Mouse (Mus musculus): Measurements from ENCODE around the gene Vav3. TPM values are rescaled to one million over a fixed set of nuclear protein-coding genes. Genes with fewer than 3 reads are reported as not detected.

Gene Vav3
- polyA plus RNA-seq, 1 experiment = 4.3 TPM

DNA sequence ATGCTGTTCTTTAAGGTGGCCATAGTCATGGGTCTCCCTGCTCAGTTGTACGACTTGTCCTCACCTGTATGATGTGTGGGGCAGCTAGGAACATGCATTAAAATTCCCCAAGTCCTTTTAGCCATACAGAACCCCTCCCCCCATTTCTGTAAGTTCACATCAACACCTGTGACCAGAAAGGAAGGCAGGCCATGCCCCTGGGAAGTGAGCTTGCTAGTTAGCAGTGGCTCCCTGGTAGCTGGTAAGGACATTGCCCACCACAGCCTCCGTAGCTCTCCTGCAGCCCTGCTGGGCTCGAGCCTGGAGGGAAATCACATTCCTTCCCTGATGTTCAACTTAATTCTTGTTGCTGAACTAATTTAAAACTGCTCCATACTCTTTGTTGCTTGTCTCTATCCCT, 146.3 kb downstream of the Vav3 start:
- no peak for TF ChIP-seq CTCF (IDR thresholded peaks at IDR 0.05; ENCODE audit: control insufficient read depth, insufficient read depth, insufficient replicate concordance, low read depth, low read length)
- TF ChIP-seq POLR2A (IDR thresholded peaks at IDR 0.05; ENCODE audit: control insufficient read depth, low read depth, low read length) = no peak
- H3K27me3 ChIP-seq (ENCODE audit: control insufficient read depth, insufficient read depth, low read length) = no peaks in the 10 kb centered on the region
- H3K4me1 ChIP-seq (ENCODE audit: control insufficient read depth, insufficient read depth, low read length) = no peaks in the 10 kb centered on the region
- H3K27ac ChIP-seq (ENCODE audit: control insufficient read depth, insufficient read depth, low read depth, low read length) = no peak overlapping the region
- no peak overlapping the region for H3K4me3 ChIP-seq (ENCODE audit: control insufficient read depth, low read depth, low read length)
- H3K36me3 ChIP-seq (ENCODE audit: control insufficient read depth, insufficient read depth, low read length) = no peaks in the 10 kb centered on the region

DNA sequence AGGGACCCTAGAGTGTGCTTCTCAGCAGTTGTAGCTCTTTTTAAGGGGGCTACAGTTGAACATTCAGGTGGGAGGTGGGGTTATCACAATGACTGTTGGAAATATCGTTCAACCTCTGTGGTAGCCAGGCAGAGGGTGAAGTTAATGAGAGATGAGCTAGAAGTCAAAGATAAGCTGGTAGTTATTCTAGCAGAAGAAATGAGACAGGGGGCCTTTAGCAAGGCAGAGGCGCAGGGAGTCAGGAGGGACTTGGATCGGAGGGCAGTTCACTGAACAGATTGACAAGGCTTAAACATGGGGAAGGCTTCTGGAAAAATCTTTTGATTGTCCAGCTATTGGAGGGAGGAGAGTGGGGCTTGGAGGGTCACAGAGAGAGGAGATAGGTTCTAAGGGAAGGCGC, 147.4 kb downstream of the Vav3 start:
- Histone ChIP-seq H3K4me1 (ENCODE audit: control insufficient read depth, insufficient read depth, low read length) (no peaks in the 10 kb centered on the region), H3K27me3 (ENCODE audit: control insufficient read depth, insufficient read depth, low read length) (no peaks in the 10 kb centered on the region), H3K36me3 (ENCODE audit: control insufficient read depth, insufficient read depth, low read length) (no peaks in the 10 kb centered on the region), H3K4me3 (ENCODE audit: control insufficient read depth, low read depth, low read length) (no peak overlapping the region), H3K27ac (ENCODE audit: control insufficient read depth, insufficient read depth, low read depth, low read length) (no peak overlapping the region)
- TF ChIP-seq POLR2A (IDR thresholded peaks at IDR 0.05; ENCODE audit: control insufficient read depth, low read depth, low read length) (no peak), CTCF (IDR thresholded peaks at IDR 0.05; ENCODE audit: control insufficient read depth, insufficient read depth, insufficient replicate concordance, low read depth, low read length) (no peak)

DNA sequence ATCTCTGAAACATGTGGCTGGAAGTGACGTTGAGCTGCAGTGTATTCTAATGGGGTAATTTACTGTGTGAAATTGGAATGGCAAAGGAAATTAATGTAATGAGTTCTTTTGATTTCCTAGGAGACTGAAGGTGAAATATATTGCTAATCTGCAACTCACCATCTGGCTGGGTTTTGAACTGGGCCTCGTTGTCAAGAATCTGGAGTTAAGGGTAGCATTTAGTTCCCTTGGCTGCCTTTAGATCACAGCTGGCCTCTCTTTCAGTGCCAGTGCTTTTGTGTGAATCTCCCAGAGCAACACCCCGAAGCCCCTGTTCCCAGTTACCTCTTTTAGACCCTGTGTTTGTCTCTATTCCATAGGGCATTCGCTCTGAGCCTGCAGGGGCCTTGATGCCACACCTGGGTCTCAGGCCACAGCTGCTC, 148.3 kb downstream of the Vav3 start:
- H3K27ac ChIP-seq (ENCODE audit: control insufficient read depth, insufficient read depth, low read depth, low read length) = no peak overlapping the region
- H3K4me1 ChIP-seq (ENCODE audit: control insufficient read depth, insufficient read depth, low read length) = no peaks in the 10 kb centered on the region
- no peak overlapping the region for H3K4me3 ChIP-seq (ENCODE audit: control insufficient read depth, low read depth, low read length)
- TF ChIP-seq CTCF (IDR thresholded peaks at IDR 0.05; ENCODE audit: control insufficient read depth, insufficient read depth, insufficient replicate concordance, low read depth, low read length) (no peak), POLR2A (IDR thresholded peaks at IDR 0.05; ENCODE audit: control insufficient read depth, low read depth, low read length) (no peak)
- H3K36me3 ChIP-seq (ENCODE audit: control insufficient read depth, insufficient read depth, low read length) = no peaks in the 10 kb centered on the region
- H3K27me3 ChIP-seq (ENCODE audit: control insufficient read depth, insufficient read depth, low read length) = no peaks in the 10 kb centered on the region

- Histone ChIP-seq H3K27ac (ENCODE audit: control insufficient read depth, insufficient read depth, low read depth, low read length) (no peak overlapping the region), H3K27me3 (ENCODE audit: control insufficient read depth, insufficient read depth, low read length) (no peaks in the 10 kb centered on the region), H3K4me3 (ENCODE audit: control insufficient read depth, low read depth, low read length) (no peak overlapping the region), H3K36me3 (ENCODE audit: control insufficient read depth, insufficient read depth, low read length) (no peaks in the 10 kb centered on the region), H3K4me1 (ENCODE audit: control insufficient read depth, insufficient read depth, low read length) (no peaks in the 10 kb centered on the region)
- TF ChIP-seq POLR2A (IDR thresholded peaks at IDR 0.05; ENCODE audit: control insufficient read depth, low read depth, low read length) (no peak), CTCF (IDR thresholded peaks at IDR 0.05; ENCODE audit: control insufficient read depth, insufficient read depth, insufficient replicate concordance, low read depth, low read length) (no peak)
Observed at GRCm38 (mm10) chr3:109490561-109491296, 150.3 kb downstream of the Vav3 start.

DNA sequence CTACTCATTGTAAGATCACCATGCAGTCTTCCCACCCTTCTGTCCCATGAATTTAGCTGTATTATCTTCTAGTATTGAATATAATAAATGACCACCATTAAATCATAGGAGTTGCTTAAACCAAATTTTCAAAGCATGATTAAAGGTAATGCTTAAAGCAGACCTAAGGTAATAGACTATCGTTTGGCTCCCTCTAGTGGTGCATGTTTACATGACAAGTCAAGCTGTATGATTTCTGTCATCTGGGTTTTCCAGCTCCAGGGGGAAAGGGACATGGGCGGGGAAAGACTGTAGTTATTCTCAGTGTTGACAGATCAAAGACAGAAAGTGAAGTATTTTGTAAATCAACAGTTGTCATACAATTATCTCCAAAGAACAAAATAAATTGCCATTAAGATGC, 151.1 kb downstream of the Vav3 start:
- H3K27ac ChIP-seq (ENCODE audit: control insufficient read depth, insufficient read depth, low read depth, low read length) = no peak overlapping the region
- no peaks in the 10 kb centered on the region for H3K27me3 ChIP-seq (ENCODE audit: control insufficient read depth, insufficient read depth, low read length)
- no peak overlapping the region for H3K4me3 ChIP-seq (ENCODE audit: control insufficient read depth, low read depth, low read length)
- no peaks in the 10 kb centered on the region for H3K36me3 ChIP-seq (ENCODE audit: control insufficient read depth, insufficient read depth, low read length)
- TF ChIP-seq CTCF (IDR thresholded peaks at IDR 0.05; ENCODE audit: control insufficient read depth, insufficient read depth, insufficient replicate concordance, low read depth, low read length) = no peak
- no peak for TF ChIP-seq POLR2A (IDR thresholded peaks at IDR 0.05; ENCODE audit: control insufficient read depth, low read depth, low read length)
- no peaks in the 10 kb centered on the region for H3K4me1 ChIP-seq (ENCODE audit: control insufficient read depth, insufficient read depth, low read length)

GRCm38 (mm10) chr3:109496461-109496860, 156.0 kb downstream of the Vav3 start:
- TF ChIP-seq POLR2A (IDR thresholded peaks at IDR 0.05; ENCODE audit: control insufficient read depth, low read depth, low read length) (no peak), CTCF (IDR thresholded peaks at IDR 0.05; ENCODE audit: control insufficient read depth, insufficient read depth, insufficient replicate concordance, low read depth, low read length) (no peak)
- Histone ChIP-seq H3K4me1 (ENCODE audit: control insufficient read depth, insufficient read depth, low read length) (no peaks in the 10 kb centered on the region), H3K27ac (ENCODE audit: control insufficient read depth, insufficient read depth, low read depth, low read length) (no peak overlapping the region)

GRCm38 (mm10) chr3:109497074-109497473, 156.6 kb downstream of the Vav3 start:
- Histone ChIP-seq H3K36me3 (ENCODE audit: control insufficient read depth, insufficient read depth, low read length) (no peaks in the 10 kb centered on the region), H3K4me3 (ENCODE audit: control insufficient read depth, low read depth, low read length) (no peak overlapping the region), H3K27ac (ENCODE audit: control insufficient read depth, insufficient read depth, low read depth, low read length) (no peak overlapping the region), H3K27me3 (ENCODE audit: control insufficient read depth, insufficient read depth, low read length) (no peaks in the 10 kb centered on the region), H3K4me1 (ENCODE audit: control insufficient read depth, insufficient read depth, low read length) (no peaks in the 10 kb centered on the region)
- TF ChIP-seq POLR2A (IDR thresholded peaks at IDR 0.05; ENCODE audit: control insufficient read depth, low read depth, low read length) (no peak), CTCF (IDR thresholded peaks at IDR 0.05; ENCODE audit: control insufficient read depth, insufficient read depth, insufficient replicate concordance, low read depth, low read length) (no peak)

More at GRCm38 (mm10) chr3:109496461-109496860, 156.0 kb downstream of the Vav3 start:
- Histone ChIP-seq H3K27me3 (ENCODE audit: control insufficient read depth, insufficient read depth, low read length) (no peaks in the 10 kb centered on the region), H3K36me3 (ENCODE audit: control insufficient read depth, insufficient read depth, low read length) (no peaks in the 10 kb centered on the region), H3K4me3 (ENCODE audit: control insufficient read depth, low read depth, low read length) (no peak overlapping the region)

All from testis, adult 2 months (tissue).